Mouse (Mus musculus): Measurements from ENCODE around the gene Wdr38.

The Wdr38 gene

GRCm38 (mm10) chr2:38997386-38998374 is at the start of gene Wdr38:
TSS of gene Wdr38 (plus strand) at chr2:38997476.
- DNase-seq (ENCODE audit: extremely low spot score, low read depth, low spot score) = peak; percentile 53

GRCm38 (mm10) chr2:38947566-38947965 is 49.7 kb upstream of the Wdr38 start:
- no peak for DNase-seq (ENCODE audit: extremely low spot score, low read depth, low spot score)

- no peak for DNase-seq (ENCODE audit: extremely low spot score, low read depth, low spot score)
These were observed 47.0 kb upstream of the Wdr38 start for GRCm38 (mm10) chr2:38950281-38950719.

GRCm38 (mm10) chr2:38953152-38953883 is 44.0 kb upstream of the Wdr38 start:
- no peak for DNase-seq (ENCODE audit: extremely low spot score, low read depth, low spot score)

- no peak for DNase-seq (ENCODE audit: extremely low spot score, low read depth, low spot score)
These were observed 41.2 kb upstream of the Wdr38 start for GRCm38 (mm10) chr2:38956062-38956461.

- DNase-seq (ENCODE audit: extremely low spot score, low read depth, low spot score) = no peak
These were observed 39.5 kb upstream of the Wdr38 start for GRCm38 (mm10) chr2:38957671-38958223.

- DNase-seq (ENCODE audit: extremely low spot score, low read depth, low spot score) = peak; percentile 14
These were observed 33.1 kb upstream of the Wdr38 start for GRCm38 (mm10) chr2:38964198-38964597.

GRCm38 (mm10) chr2:38969650-38970049 is 27.6 kb upstream of the Wdr38 start:
- no peak for DNase-seq (ENCODE audit: extremely low spot score, low read depth, low spot score)

GRCm38 (mm10) chr2:38970057-38970456 is 27.2 kb upstream of the Wdr38 start:
- DNase-seq (ENCODE audit: extremely low spot score, low read depth, low spot score) = no peak

GRCm38 (mm10) chr2:38973223-38973622 is 24.1 kb upstream of the Wdr38 start:
- no peak for DNase-seq (ENCODE audit: extremely low spot score, low read depth, low spot score)

GRCm38 (mm10) chr2:38973701-38974100 is 23.6 kb upstream of the Wdr38 start:
- DNase-seq (ENCODE audit: extremely low spot score, low read depth, low spot score) = no peak

- DNase-seq (ENCODE audit: extremely low spot score, low read depth, low spot score) = no peak
These were observed 23.1 kb upstream of the Wdr38 start for GRCm38 (mm10) chr2:38974171-38974570.

- no peak for DNase-seq (ENCODE audit: extremely low spot score, low read depth, low spot score)
These were observed 22.1 kb upstream of the Wdr38 start for GRCm38 (mm10) chr2:38975181-38975580.

- no peak for DNase-seq (ENCODE audit: extremely low spot score, low read depth, low spot score)
These were observed 21.1 kb upstream of the Wdr38 start for GRCm38 (mm10) chr2:38975941-38976805.

- DNase-seq (ENCODE audit: extremely low spot score, low read depth, low spot score) = no peak
These were observed 19.4 kb upstream of the Wdr38 start for GRCm38 (mm10) chr2:38977837-38978236.

GRCm38 (mm10) chr2:38983456-38983855 is 13.8 kb upstream of the Wdr38 start:
- no peak for DNase-seq (ENCODE audit: extremely low spot score, low read depth, low spot score)

GRCm38 (mm10) chr2:38986580-38986979 is 10.7 kb upstream of the Wdr38 start:
- no peak for DNase-seq (ENCODE audit: extremely low spot score, low read depth, low spot score)

- no peak for DNase-seq (ENCODE audit: extremely low spot score, low read depth, low spot score)
These were observed 9.9 kb upstream of the Wdr38 start for GRCm38 (mm10) chr2:38987371-38987770.

- DNase-seq (ENCODE audit: extremely low spot score, low read depth, low spot score) = no peak
These were observed 9.3 kb upstream of the Wdr38 start for GRCm38 (mm10) chr2:38987803-38988510.

GRCm38 (mm10) chr2:38988929-38989328 is 8.3 kb upstream of the Wdr38 start:
- no peak for DNase-seq (ENCODE audit: extremely low spot score, low read depth, low spot score)

Data from hindlimb bud, embryonic 11.5 days (tissue).